Mouse (Mus musculus) lung, postnatal 10 days (tissue): ENCODE data around the gene Meox1.
A peak's percentile ranks its signal among the peaks of the same experiment; 100 is the strongest.

ENCODE experiments used
- DNase-seq: peaks from one replicate; pipeline ENCODE4 v3.0.0; 2021

Gene Meox1

DNA sequence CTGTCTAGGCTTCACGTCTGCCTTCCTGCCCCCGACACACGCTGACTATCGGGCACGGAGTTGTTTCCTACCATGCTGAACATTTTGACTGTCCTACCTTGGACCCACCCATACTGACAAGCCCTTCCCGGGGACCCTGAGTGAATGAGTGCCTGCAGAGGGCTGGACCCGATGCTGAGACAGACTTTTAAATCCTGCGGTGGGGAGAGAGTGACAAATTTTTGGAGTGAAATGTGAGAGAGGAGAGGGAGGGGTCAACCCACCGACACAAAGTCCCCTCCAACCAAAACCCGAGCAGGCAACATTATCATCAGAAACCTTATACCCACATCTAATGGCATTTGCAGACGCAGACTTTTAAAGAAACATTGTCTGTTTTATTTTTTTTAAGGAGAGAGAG lies at the start of gene Meox1:
Gene Meox1 (minus strand): TSS at position 171 of the 400 bp plus-strand sequence.
- DNase-seq = peak; percentile 38

DNA sequence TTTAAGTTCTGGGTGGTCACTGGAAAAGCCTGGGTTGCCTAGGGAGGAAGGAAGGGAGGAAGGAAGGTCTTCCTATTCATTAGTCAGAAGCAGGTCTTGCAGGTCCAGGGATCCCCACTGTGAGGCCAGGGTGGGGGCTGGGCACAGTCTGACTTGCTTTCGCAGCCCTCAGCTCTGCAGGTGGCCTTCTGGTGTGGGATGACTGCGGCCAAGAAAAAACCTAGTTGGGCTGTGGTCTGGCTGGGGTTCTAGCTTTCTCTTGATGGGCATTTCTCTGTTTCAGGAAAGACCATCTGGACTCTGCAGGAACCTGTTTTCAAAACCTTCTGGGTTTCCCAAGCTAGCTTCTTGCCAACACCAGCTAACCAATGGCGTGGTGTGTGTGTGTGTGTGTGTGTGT lies 48.9 kb upstream of the Meox1 start:
- no peak for DNase-seq

DNA sequence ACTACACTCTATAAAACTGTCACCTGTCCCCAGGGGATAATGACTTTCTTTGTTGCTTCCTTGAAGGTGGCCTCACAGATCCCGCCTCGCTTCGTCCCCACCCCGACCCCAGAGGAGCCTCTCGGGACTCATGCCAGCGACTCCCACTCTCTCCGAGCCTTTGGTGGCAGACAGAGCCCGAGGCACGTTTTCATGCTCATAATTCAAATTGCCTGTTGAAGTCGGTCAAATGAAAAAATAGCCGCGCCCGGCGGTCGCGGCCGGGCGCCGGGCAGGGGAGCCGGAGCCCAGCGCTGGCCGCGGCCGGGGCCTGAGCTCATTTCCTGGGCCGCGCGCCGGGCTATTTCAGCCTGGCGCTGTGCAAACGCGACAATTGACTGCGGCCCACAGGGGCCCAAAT lies 42.9 kb upstream of the Meox1 start:
- peak; percentile 60 for DNase-seq

DNA sequence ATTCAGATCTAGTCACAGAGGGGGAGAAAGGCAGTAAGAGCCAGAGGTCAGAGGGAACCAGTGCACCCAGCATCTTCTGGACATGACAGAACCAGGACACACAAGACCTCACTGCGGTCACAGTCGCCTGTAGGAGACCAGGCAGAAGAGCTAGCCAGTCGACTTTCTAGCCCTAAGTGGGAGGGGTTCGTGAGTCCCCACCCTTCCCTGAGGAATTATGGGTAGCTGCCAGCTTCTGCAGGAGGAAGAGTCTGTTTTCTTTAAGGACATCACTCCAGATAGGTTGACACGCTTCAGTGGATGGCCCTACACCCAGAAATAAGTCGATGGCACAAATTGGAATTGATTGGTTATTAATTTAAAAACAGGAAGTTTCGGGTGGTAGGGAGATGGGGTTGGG lies 42.2 kb upstream of the Meox1 start:
- DNase-seq = peak; percentile 51

DNA sequence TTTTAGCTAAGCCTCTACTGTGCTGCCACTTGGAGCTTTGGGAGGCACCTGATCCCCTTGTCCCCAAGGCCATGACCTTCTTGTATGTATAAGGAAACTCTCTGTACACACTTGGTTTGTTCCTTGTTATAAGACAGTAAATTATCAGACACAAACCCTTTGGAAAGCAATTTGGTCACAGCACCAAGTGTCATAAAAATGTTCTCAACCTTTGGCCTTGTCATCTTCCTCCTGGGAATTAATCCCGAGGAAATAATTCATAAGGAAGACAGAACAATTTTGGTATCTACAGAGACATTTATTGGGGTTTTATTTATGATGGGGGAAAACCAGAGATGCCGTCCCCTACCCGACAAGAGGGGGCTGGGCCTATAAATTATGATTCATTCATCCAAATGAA lies 41.6 kb upstream of the Meox1 start:
- DNase-seq = no peak

DNA sequence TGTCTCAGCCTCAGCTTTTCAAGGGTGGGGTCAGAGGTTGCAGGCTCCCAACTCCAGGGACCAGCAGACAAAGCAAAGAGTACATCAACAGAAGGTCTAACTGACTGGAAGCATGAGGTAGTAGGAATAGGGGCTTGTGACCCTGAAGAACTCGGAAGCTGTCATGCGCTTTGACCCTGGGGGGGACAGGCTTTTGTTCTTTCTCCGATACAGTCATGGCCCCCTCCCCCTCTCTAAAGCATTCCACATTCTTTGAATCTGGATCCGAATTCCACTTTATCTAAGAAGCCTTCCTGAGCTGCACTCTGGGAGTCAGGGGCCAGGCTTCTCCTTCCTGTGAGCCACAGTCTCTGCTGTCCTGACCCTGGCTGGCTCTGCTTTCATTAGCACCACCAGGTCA lies 37.8 kb upstream of the Meox1 start:
- DNase-seq = no peak

DNA sequence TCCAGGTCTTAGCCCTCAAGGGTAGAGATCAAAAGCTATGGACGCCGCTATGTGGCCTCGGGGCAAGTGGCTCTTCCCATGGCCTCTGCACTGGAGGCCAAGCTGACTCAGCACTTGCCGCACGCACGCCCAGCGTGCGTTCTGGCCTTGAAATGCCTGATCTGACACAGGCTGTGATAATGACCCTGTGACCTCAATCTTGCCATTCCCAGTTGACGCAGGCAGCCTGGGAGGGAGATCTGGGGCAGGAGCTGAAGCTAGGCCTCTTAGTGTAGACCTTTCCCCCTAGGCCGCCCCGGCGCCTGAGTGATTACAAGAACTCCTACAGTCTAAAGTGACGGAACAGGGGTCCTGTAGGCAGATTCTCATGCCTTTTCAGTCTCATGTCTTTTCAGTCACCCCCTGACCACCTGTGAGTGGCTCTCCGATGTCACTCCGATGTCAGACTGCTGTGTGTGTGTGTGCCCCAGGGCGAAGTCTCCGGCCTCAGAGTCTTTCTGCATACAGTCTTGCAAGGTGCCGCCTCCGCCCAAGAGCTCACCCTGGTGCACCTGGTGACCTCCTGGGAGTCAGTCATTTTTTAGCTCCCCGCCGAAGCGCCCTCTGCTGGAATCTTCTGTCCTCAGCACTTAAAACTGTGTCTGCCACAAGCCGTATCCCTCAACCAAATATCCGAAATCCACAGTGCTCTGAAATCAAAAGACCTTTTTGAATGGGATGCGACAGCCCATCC lies 34.0 kb upstream of the Meox1 start:
- peak; percentile 46 for DNase-seq

DNA sequence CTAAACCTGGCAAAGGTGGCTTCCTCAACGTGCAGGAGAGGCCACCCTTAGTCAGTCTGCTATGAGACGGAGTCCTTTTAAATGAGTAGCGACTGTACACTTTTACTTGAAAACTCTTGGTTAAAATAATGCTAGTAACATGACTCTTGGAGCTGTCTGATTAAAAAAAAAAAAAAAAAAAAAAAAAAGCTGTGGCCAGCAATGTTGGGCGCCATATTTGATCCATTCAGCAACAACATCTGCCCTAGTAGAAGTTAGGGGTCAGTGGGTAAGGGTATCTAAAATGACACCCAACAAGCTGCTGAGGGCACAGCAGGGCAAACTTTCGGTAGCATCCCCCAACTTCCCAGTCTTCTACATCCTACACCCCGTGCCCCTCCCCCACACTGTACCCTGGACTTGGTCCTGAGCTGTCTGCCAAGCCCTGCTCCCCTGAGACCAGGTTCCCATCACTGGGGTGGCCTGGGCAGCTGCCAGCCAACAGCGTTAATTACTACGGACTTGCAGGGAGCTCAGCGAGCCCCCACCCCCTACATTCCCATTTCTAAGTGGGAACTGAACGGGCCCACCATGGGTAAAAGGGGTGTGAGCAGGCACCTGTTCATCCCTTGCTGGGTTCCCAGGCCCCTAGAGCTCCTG lies 32.9 kb upstream of the Meox1 start:
- no peak for DNase-seq

DNA sequence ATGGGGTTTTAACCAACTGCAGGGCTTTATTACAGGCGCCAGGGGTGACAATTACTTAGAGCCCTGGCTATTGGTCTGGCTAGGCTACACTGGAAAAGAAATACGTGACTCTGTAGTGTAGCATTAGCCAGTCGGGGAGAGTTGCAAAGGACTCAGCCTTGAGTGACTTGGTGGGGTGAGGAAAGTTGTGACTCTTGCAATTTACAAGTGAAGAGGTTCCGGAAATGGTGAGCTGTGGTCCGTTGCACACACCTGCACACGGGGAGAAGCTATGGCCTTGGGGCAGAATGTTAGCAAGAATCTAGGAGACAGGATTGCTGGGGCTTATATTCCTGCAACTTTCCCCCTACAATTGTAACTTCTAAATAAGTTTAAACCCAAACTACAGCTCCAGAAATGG lies 31.5 kb upstream of the Meox1 start:
- DNase-seq = no peak

DNA sequence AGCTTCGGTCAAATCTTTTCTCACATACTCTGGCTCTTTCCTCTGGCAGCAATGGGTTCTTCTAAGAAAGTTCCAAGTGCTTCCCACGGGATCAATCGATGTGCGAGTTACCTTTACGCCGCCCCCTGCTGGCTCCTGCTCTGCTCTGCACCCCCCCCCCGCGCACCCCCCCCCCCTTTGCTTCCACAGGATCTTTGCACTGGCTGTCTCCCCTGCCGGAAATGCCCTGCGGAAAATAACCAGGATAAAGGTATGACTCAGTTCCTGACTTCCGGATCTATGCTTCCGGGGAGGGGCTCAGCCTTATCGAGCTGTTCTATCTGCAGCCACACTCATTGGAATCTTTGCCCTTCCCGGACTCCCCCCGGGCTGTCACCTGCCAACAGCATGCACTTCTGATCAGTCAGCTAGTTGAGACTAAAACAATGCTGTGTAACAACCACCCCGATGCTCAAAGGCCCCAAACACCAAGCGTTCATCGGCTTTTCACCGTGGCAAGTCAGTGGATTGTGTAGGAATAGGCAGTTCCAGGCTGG lies 30.3 kb upstream of the Meox1 start:
- DNase-seq = no peak

DNA sequence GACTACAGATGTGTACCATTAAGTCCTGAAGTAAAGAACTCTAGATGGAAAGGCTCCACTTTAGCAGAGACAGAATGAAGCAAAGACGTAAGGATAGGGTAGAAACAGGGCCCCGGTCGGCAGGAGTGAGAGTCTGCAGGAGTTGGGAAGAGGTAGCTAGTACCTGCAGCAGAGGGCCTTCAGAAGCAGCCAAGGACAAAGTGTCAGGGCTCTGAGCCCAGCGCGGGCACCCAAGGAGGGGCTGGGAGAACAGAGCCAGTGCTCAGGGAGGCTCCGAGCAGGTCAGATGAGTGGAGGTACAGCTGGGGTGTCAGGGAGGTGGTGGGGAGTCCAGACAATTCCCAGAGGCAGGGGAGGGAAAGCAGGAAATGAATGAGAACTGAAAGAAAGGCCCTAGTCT lies 29.8 kb upstream of the Meox1 start:
- DNase-seq = no peak

DNA sequence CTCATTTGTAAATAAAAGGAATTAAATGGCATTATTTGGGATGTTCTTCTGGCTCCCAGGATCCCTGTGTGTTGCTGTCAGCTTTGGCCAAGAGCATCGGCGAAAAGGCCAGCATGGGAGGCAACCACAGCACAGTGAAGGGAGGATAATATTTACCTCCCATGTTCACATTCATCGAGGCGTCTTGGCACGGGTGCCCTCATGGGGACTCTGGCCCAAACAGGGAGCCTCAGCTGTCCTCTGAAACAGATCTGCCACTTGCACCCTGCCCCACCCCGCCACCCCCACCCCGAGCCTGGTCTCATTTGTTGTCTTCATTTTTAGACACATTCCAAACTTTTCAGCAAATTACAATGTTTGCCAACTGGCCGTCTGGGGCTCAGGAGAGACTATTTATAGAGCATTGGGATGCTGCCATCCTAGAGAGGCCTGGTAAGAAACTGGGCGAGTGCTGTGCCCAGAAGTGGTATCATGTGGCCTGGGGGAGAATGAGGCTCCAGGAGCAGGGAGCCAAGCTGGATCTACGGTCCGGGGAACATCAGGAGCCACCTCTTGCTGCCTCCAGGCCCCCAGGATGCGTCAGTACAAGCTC lies 27.3 kb upstream of the Meox1 start:
- DNase-seq = peak; percentile 44

DNA sequence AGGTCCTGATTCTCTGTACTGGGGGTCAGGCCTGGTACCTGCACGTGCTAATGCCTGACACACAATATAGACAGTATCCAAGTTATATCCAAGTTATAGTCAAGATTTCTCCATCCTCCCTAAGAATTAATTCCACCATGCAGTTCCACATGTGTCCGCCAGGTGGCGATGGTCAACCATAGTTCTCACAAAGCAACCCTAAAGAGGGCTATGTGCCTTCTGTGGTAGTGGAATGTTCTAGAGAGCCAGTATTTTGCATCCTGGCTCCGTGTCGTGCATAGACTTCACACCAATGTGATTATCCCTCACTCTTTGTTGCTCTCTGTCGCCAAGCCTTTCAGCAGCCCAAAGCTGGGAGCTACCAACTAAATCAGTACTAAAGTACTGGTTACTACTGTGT lies 25.5 kb upstream of the Meox1 start:
- peak; percentile 89 for DNase-seq

DNA sequence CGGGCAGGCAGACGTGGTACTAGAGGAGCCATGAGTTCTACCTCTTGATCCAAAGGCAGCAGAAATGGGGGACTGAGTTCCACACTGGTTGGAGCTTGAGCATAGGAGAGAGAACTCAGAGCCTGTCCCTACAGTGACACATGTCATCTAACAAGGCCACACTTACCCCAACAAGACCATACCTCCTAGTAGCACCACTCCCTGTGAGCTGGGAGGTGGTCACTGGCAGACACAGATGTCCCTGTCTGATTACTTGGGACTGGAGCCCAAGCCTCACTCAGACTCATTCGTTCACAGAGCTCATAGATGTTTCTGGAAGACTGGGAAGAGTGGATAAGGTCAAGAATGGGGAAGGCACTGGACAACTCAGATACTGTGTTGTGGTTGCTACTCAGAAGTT lies 24.4 kb upstream of the Meox1 start:
- DNase-seq = no peak

DNA sequence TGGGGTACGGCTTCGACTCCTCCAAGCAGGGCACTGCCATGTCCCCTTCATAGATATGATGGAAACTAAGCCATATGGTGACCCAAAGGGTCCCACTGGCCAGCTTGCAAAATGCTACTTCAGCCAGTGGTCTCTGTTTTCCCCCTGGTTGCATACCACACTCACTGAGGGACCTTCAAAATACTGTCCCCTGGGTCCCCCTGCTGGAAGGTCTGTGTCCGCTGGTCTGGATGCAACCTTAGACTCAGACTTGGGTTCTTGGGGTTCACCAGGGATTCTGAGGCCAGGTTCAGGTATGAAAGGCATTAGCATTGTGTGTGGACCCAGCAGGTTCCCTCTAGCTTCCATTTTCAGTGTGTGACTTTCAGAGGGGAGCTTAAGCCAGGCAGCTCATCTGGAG lies 22.6 kb upstream of the Meox1 start:
- no peak for DNase-seq

DNA sequence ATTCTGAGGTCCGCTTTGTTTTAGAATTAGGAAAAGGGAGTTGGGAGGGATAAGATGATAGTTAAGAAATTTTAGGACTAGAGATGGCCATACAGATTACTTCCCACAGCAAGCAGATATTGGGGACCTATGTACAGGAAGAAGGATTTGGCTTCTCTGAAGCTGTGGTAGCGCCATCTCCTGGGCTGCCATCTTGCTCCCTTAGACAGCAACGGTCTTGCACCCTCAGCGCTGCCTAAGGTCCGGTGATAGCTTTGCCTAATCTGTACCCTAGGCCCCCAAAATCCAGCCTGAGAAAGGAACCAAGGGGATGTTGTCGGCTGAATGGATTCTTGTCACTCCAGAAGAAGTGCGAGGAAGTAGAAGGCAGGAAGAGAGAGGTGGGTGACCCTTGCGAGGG lies 19.4 kb upstream of the Meox1 start:
- DNase-seq = no peak

DNA sequence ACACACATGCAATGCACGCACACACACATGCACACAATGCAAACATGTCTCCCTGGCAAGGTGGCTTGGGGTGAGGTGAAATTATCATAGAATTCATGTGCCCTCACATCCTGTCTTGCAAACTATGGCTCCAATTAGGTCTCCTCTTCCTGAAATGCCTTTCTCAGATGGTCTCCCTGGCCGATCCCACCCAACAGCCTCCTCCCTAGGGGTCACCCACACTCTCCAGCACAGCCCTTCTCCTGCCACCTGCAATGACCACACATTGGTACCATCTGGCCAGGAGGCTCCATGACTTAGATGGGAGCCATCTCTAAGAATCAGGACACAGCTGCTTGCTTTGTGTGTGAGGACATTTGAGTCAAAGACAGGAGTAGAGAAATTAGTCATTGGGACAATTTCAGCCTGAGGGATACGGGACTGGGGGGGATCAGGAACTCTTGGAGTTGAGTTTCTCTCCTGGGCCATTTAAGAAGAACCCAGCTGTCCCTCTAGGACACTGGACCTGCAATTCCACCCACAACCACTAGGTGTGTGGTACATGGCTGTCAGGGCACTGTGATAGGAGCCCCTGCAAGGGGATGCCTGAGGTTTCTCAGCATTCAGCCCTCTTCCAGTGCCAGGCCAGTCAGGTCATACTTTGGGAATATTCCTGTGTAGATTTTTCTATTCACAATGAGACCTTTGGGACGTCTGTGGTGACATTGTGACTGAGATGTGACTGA lies 17.8 kb upstream of the Meox1 start:
- peak; percentile 51 for DNase-seq

DNA sequence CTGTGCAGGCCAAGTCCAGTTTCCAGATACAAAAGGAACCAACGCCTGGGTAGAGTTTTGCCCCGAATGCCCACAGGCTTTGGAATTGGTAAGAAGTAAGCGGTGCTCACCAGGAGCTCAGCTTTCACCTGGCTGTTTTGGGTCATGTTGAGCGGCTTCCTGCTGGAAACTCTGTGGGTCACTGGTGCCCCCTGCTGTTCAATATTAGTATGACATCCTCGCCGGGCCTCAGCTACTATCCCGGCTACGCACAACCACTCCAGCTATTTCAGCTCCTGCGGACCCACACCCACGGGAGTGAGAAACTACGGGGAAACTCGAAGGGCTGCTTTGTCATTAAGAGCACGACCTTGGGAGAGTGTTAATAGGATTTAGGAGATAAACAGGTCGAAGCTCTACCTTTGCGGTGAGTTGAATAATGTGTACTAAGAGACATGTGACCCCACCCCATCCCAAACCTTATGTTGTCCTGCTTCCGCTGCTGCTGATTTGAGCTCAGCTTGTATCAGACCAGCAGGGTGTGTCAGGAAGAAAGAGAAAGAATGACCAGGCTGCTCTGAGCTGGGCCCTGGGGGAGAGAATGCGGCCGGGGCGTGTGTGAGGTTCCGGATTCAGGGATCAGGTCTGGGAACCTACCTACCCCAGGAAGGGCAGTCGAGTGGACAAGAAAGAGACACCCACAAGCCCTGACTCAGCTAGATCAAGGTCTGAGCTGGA lies 16.2 kb upstream of the Meox1 start:
- DNase-seq = peak; percentile 86

DNA sequence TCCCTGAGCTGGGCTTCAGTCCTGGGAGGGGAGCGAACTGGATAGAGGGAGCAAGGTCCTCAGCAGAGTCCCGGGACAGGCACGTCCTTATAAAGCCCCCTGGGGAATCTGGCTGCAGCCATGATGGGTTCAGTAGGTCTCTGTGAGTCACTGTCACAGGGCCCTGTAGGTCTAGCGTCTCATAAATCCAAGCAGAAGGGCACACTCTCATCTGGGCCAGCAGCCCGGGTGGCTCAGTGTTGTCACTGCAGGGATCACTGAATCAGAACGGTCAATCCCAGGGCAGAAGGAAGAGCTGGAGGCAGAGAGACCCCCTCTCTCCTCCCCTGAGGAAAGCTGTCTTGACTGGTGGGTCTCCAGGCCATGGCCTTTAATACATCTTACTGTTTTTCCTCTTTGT lies 14.6 kb upstream of the Meox1 start:
- no peak for DNase-seq

DNA sequence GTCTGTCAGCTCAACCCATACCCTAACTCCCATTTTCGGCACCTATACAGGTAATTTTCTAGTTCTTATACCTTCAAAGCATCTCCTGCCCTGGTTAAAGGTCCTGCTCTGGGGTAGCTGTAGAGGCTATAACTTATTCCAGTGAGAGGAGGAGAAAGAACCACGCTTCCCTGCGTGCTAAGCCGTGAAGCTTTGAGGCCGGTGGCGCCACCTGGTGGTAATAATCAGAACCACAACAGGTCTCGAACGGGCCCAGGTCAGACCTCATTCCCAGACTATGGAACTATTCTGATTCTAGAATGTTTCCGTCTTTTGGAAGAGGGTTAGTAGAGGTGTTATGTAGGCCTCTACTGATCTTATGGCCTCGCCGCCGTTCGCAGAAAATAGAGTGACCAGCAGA lies 10.9 kb upstream of the Meox1 start:
- DNase-seq = peak; percentile 89

DNA sequence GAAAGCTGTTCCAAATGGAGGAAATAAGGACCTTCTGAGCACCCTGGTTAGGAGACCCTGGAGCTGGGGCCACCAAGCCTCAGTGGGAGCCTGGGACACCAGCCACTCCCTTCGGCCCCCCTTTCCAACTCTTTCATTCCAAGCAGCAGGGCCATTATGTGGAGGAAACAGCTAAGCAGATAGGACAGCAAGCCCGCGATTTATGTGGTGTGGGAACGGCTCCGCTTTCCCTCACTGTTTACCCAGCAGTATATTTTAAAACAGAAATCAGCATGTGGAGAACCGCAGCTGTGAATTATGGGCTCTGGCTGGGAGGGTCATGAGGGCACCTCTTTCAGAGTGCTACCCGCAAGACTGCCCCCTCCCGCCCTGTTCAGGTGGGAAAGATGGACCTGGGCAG lies 7.1 kb upstream of the Meox1 start:
- DNase-seq = peak; percentile 47

DNA sequence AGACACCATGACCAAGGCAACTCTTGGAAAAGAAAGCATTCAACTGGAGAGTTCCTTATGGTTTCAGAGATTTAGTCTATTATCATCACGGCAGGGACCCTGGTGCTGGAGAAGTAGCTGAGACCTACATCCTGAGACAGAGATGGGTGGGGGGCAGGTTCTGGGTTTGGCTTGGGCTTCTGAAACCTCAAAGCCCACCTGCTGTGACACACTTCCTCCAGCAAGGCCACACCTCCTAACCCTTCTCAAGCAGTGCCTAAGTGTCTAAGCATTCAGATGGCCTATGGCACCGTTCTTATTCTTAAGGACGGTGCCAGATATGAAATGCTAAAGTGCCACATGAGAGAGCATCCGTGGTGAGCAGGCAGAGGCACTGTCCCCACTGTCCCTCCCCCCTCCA lies 4.2 kb upstream of the Meox1 start:
- DNase-seq = no peak
